Mouse (Mus musculus) adrenal gland, postnatal 25 days (tissue): ENCODE measurements around the gene Rbbp8nl. TPM values are rescaled to one million over a fixed set of nuclear protein-coding genes. Genes with fewer than 3 reads are reported as not detected.

Experiments used
- DNase-seq: peaks from one replicate; pipeline ENCODE4 v3.0.0; 2021; ENCODE audit warnings: mixed read lengths
- microRNA-seq, 2 experiments: library from miRNA; unstranded; fragments of <30 nt; microRNA quantifications; one replicate each; pipeline ENCODE4 v1.2.0; 2021
- total RNA-seq: library from RNA; stranded (reverse); gene quantifications from 2 replicates; pipeline ENCODE4 v1.2.3, GENCODE M21; 2021

Gene Rbbp8nl
- total RNA-seq, 1 experiment from 2014 or later, result not detected

DNA sequence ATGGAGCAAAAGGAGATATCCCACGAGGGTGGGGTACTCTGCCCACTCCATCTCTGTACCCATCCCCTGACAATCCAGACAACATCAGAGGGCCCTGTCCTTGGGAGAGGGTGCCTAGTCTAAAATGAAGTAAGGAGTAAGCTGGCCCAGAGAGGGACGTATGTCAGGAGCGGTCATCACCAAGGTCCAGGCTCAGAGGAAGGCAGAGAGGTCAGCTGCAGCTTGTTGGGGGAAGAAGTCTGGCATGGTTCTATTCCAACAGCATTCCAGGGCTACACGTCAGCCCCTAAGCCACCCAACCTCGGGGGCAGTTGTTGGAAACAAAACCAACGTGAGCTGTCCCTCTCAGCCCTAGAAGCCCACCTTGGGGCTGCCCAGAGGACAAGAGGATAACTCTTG, 61.6 kb downstream of the Rbbp8nl start:
- DNase-seq, result no peak

Small RNA genes lying within 50 kb of the gene (microRNA-seq; reads per million reads assigned to microRNA genes)
- gene Mir3091, result 0 reads per million in 2 experiments

Other genes with a start within 250 kb of the Rbbp8nl start
- 240 and 254 TPM in 2 replicates for gene Psma7, start 247.4 kb downstream of the Rbbp8nl start, total RNA-seq
- gene Ss18l1, start 247.4 kb downstream of the Rbbp8nl start, total RNA-seq, result 10.9 and 13.6 TPM in 2 replicates
- 21.4 and 23.1 TPM in 2 replicates for gene Mtg2, start 219.3 kb downstream of the Rbbp8nl start, total RNA-seq
- 0.49 TPM in 1 of 2 replicates, not detected in the other for gene Hrh3, start 185.4 kb downstream of the Rbbp8nl start, total RNA-seq
- gene Osbpl2, start 170.6 kb downstream of the Rbbp8nl start, total RNA-seq, result 47.2 and 48.9 TPM in 2 replicates
- 132 and 145 TPM in 2 replicates for gene Adrm1, start 118.4 kb downstream of the Rbbp8nl start, total RNA-seq
- gene Lama5, start 64.0 kb downstream of the Rbbp8nl start, total RNA-seq, result 29.3 and 38.0 TPM in 2 replicates
- 728 and 789 TPM in 2 replicates for gene Rps21, start 32.5 kb downstream of the Rbbp8nl start, total RNA-seq
- 16.1 and 19.6 TPM in 2 replicates for gene Cables2, start 16.4 kb downstream of the Rbbp8nl start, total RNA-seq
- gene Gata5, start 44.8 kb upstream of the Rbbp8nl start, total RNA-seq, result 0.29 TPM in 1 of 2 replicates, not detected in the other
- gene Slco4a1, start 166.4 kb upstream of the Rbbp8nl start, total RNA-seq, result 1.5 and 3.9 TPM in 2 replicates
- not detected in 2 replicates for gene Ntsr1, start 210.1 kb upstream of the Rbbp8nl start, total RNA-seq